Mouse (Mus musculus) small intestine, adult 2 months (tissue): ENCODE measurements around the gene Fam122c. TPM values are rescaled to one million over a fixed set of nuclear protein-coding genes. Genes with fewer than 3 reads are reported as not detected.
A peak's percentile ranks its signal among the peaks of the same experiment; 100 is the strongest.

Experiments used
- H3K27ac ChIP-seq: fragments of 200-500 bp; 2 replicates; pipeline ENCODE4 v1.5.1; 2012; ENCODE audit warnings: low read depth, low read length, control low read depth, inconsistent platforms; ENCODE audit not compliant: insufficient read depth
- H3K27me3 ChIP-seq: fragments of 200-500 bp; 2 replicates; pipeline ENCODE4 v1.6.1; 2012; ENCODE audit warnings: mild to moderate bottlenecking, moderate library complexity, low read length, inconsistent platforms; ENCODE audit not compliant: control insufficient read depth, insufficient read depth
- H3K36me3 ChIP-seq: fragments of 200-500 bp; 2 replicates; pipeline ENCODE4 v1.6.1; 2012; ENCODE audit warnings: mild to moderate bottlenecking, low read length, control low read depth, inconsistent platforms; ENCODE audit not compliant: control insufficient read depth, insufficient read depth
- H3K4me1 ChIP-seq: fragments of 200-500 bp; 2 replicates; pipeline ENCODE4 v1.6.1; 2012; ENCODE audit warnings: low read length, inconsistent platforms, mixed read lengths; ENCODE audit not compliant: control insufficient read depth, insufficient read depth, insufficient read length
- H3K4me3 ChIP-seq: fragments of 200-500 bp; 2 replicates; pipeline ENCODE4 v1.5.1; 2012; ENCODE audit warnings: low read depth, mild to moderate bottlenecking, control low read depth, inconsistent platforms, low read length, moderate library complexity
- CTCF ChIP-seq: fragments of 200-500 bp; IDR thresholded peaks from 2 replicates; pipeline ENCODE4 v1.5.1; 2012; ENCODE audit warnings: low read depth, mild to moderate bottlenecking, control low read depth, inconsistent platforms, low read length, moderate library complexity, mixed read lengths; ENCODE audit not compliant: insufficient replicate concordance, insufficient read length; ENCODE audit errors: extremely low read depth
- POLR2A ChIP-seq: fragments of 200-500 bp; IDR thresholded peaks from 2 replicates; pipeline ENCODE4 v1.6.1; 2012; ENCODE audit warnings: low read depth, mild to moderate bottlenecking, control low read depth, inconsistent platforms, low read length, moderate library complexity
- WGBS: fragments of 180-500 bp; shearing (Covaris S2); methylation state at CpG from one replicate; pipeline ENCODE4 v1.1.7; 2018; 5-methylcytosine and 5-hydroxymethylcytosine counted together
- polyA plus RNA-seq: library from polyadenylated mRNA; depleted of rRNA; stranded (reverse); fragments of >200 nt; gene quantifications from 2 replicates; pipeline ENCODE4 v1.2.3, GENCODE M21; 2012; rRNA removed

Gene Fam122c
- polyA plus RNA-seq, 1 experiment, result not detected

- no peaks in the 10 kb centered on the region for H3K4me1 ChIP-seq
- no peaks in the 10 kb centered on the region for H3K27me3 ChIP-seq
- no peaks in the 10 kb centered on the region for H3K36me3 ChIP-seq
- H3K4me3 ChIP-seq, result peak within 1 kb of the TSS; percentile 80
- 8% methylated on average over 14 of the region's 15 CpGs for WGBS
- TF ChIP-seq POLR2A, result peak; percentile 85
- TF ChIP-seq CTCF, result no peak
- peak within 1 kb of the TSS; percentile 64 for H3K27ac ChIP-seq
These were observed 97.1 kb downstream of the Fam122c start, which contains the start of gene Mospd1 for GRCm38 (mm10) chrX:53370366-53370740. Gene Mospd1 (minus strand): TSS chrX:53370502.

Other genes with a start within 250 kb of the Fam122c start
- gene Plac1, start 33.3 kb upstream of the Fam122c start, polyA plus RNA-seq, result not detected in 2 replicates
- 0.89 and 2.0 TPM in 2 replicates for gene Fam122b, start 3.6 kb upstream of the Fam122c start, polyA plus RNA-seq
- gene Mospd1, start 97.1 kb downstream of the Fam122c start, polyA plus RNA-seq, result 0.18 and 0.49 TPM in 2 replicates
- not detected in 2 replicates for gene Etd, start 161.5 kb downstream of the Fam122c start, polyA plus RNA-seq